Mouse (Mus musculus) spleen, adult 2 months (tissue): ENCODE measurements around the gene Dlgap4. TPM values are rescaled to one million over a fixed set of nuclear protein-coding genes. Genes with fewer than 3 reads are reported as not detected.

ENCODE experiments used
- DNase-seq, 2 experiments: peaks; one replicate each; pipeline versions ENCODE4 v3.0.0 to v3.0.0-alpha.2; 2012 to 2021; ENCODE audit warnings: low spot score in 2 of 2, low read depth in 1 of 2
- H3K27ac ChIP-seq: fragments of 200-500 bp; 2 replicates; pipeline ENCODE4 v1.5.1; 2012; ENCODE audit warnings: low read length, inconsistent platforms; ENCODE audit not compliant: insufficient read depth
- H3K27me3 ChIP-seq: fragments of 200-500 bp; 2 replicates; pipeline ENCODE4 v1.6.1; 2012; ENCODE audit warnings: mild to moderate bottlenecking, moderate library complexity, low read length, inconsistent platforms; ENCODE audit not compliant: control insufficient read depth, insufficient read depth
- H3K36me3 ChIP-seq: fragments of 200-500 bp; 2 replicates; pipeline ENCODE4 v1.6.1; 2012; ENCODE audit warnings: mild to moderate bottlenecking, low read length, inconsistent platforms; ENCODE audit not compliant: control insufficient read depth, insufficient read depth
- H3K4me1 ChIP-seq: fragments of 200-500 bp; 2 replicates; pipeline ENCODE4 v1.6.1; 2011; ENCODE audit warnings: inconsistent platforms; ENCODE audit not compliant: control insufficient read depth, insufficient read depth, insufficient read length
- H3K4me3 ChIP-seq: fragments of 200-500 bp; 2 replicates; pipeline ENCODE4 v1.5.1; 2011; ENCODE audit warnings: mild to moderate bottlenecking, inconsistent platforms; ENCODE audit not compliant: insufficient read depth, insufficient read length; ENCODE audit errors: extremely low read depth
- CTCF ChIP-seq: fragments of 200-500 bp; IDR thresholded peaks from 2 replicates; pipeline ENCODE4 v1.5.1; 2011; ENCODE audit warnings: mild to moderate bottlenecking, inconsistent platforms; ENCODE audit not compliant: insufficient read depth, insufficient read length, insufficient replicate concordance; ENCODE audit errors: extremely low read depth
- POLR2A ChIP-seq: fragments of 200-500 bp; IDR thresholded peaks from 2 replicates; pipeline ENCODE4 v1.6.1; 2011; ENCODE audit warnings: low read depth, low read length, inconsistent platforms
- WGBS: fragments of 180-500 bp; shearing (Covaris S2); methylation state at CpG from one replicate; pipeline ENCODE4 v1.1.7; 2018; 5-methylcytosine and 5-hydroxymethylcytosine counted together
- polyA plus RNA-seq: library from polyadenylated mRNA; depleted of rRNA; stranded (reverse); fragments of >200 nt; gene quantifications from 2 replicates; pipeline ENCODE4 v1.2.3, GENCODE M21; 2012

Gene Dlgap4
- polyA plus RNA-seq, 1 experiment: 61.8 TPM

DNA sequence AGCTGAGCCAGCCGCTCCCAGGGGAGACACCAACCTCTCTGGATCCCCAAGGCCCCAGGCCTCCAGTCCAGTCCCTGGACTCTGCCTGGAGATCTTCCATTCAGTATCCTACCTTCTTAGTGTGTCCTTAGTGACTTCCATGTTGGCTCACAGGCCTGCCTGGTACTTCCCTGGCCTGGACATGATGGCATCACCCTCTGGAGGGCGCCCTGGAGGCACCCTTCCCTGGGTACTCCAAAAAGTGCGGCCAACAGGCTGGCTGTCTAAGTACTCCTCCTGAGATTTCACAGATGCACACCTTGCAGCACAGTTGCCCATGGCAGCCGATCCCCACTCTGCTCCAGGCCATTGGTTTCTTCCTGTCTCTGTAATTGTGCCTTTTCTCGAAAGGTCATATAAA, 42.1 kb downstream of the Dlgap4 start:
- Histone ChIP-seq H3K36me3 (no peaks in the 10 kb centered on the region), H3K4me3 (no peak overlapping the region), H3K27ac (no peak overlapping the region), H3K27me3 (no peaks in the 10 kb centered on the region), H3K4me1 (no peaks in the 10 kb centered on the region)
- DNase-seq: no peak
- 53% methylated on average over 5 of the region's 5 CpGs for WGBS
- TF ChIP-seq POLR2A: no peak

GRCm38 (mm10) chr2:156657522-156657921, 44.0 kb downstream of the Dlgap4 start:
- no peak overlapping the region for H3K27ac ChIP-seq
- H3K4me1 ChIP-seq: no peaks in the 10 kb centered on the region
- TF ChIP-seq POLR2A (no peak), CTCF (no peak)
- WGBS: 83% methylated on average over 8 of the region's 8 CpGs
- H3K4me3 ChIP-seq: no peak overlapping the region
- DNase-seq: no peak
- H3K27me3 ChIP-seq: no peaks in the 10 kb centered on the region
- no peaks in the 10 kb centered on the region for H3K36me3 ChIP-seq

- Histone ChIP-seq H3K4me3 (no peak overlapping the region), H3K27ac (no peak overlapping the region), H3K36me3 (no peaks in the 10 kb centered on the region), H3K27me3 (no peaks in the 10 kb centered on the region), H3K4me1 (no peaks in the 10 kb centered on the region)
- 88% methylated on average over 10 of the region's 10 CpGs for WGBS
- no peak for TF ChIP-seq CTCF
- no peak for TF ChIP-seq POLR2A
- DNase-seq: no peak
Measured at GRCm38 (mm10) chr2:156658221-156658620, 44.7 kb downstream of the Dlgap4 start.

DNA sequence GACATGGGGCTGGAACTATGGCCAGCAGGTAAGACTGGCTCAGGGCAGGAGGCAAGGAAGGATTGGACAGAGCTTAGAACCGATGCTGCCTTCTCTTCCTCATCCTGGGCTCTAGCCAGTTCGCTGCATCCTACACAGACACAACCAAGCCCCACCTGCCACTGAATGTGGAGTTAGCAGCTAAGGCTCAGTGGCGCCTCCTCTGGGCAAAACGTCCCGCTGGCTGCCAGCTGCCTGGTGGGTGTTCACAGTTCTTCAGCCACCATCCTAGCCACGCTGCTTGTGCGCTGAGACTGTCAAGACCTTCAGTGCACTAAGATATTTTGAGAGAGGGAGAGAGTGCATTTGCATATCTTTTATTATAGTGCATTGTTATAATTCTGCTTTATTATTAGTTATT, 45.2 kb downstream of the Dlgap4 start:
- H3K27me3 ChIP-seq: no peaks in the 10 kb centered on the region
- no peak overlapping the region for H3K4me3 ChIP-seq
- TF ChIP-seq CTCF (no peak), POLR2A (no peak)
- no peak for DNase-seq
- H3K4me1 ChIP-seq: no peaks in the 10 kb centered on the region
- WGBS: 68% methylated on average over 7 of the region's 7 CpGs
- H3K27ac ChIP-seq: no peak overlapping the region
- no peaks in the 10 kb centered on the region for H3K36me3 ChIP-seq

GRCm38 (mm10) chr2:156659981-156660380, 46.5 kb downstream of the Dlgap4 start:
- TF ChIP-seq POLR2A (no peak), CTCF (no peak)
- no peak for DNase-seq
- no peaks in the 10 kb centered on the region for H3K36me3 ChIP-seq
- 78% methylated on average over 6 of the region's 6 CpGs for WGBS
- H3K27me3 ChIP-seq: no peaks in the 10 kb centered on the region; the same call in 1 of the 2 replicates
- no peaks in the 10 kb centered on the region for H3K4me1 ChIP-seq
- H3K4me3 ChIP-seq: no peak overlapping the region
- no peak overlapping the region for H3K27ac ChIP-seq

- no peak overlapping the region for H3K4me3 ChIP-seq
- no peak for DNase-seq
- H3K27me3 ChIP-seq: no peaks in the 10 kb centered on the region; the same call in 1 of the 2 replicates
- 81% methylated on average over 10 of the region's 10 CpGs for WGBS
- H3K27ac ChIP-seq: no peak overlapping the region
- no peaks in the 10 kb centered on the region for H3K4me1 ChIP-seq
- no peaks in the 10 kb centered on the region for H3K36me3 ChIP-seq
- no peak for TF ChIP-seq CTCF
- TF ChIP-seq POLR2A: no peak
Measured at GRCm38 (mm10) chr2:156663162-156663561, 49.7 kb downstream of the Dlgap4 start.

DNA sequence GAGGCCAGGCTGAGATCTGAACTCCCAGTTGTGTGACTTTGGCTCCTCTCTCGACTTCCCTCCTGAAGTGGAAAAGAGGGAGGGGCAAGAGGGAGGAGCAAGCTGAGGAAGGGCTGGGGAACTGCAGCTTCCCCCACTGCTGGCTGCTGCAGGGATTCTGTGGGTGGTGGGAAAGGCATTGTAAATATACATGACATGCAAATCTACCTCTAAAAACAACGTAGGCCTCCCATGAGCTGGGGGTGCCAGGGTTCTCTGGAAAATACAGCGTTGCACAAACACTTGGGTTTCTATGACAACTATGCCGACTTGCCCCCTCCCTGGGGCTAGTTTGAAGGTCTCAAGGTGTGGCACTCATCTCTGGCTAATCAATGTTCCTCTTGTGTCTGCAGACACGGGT, 50.9 kb downstream of the Dlgap4 start:
- no peak overlapping the region for H3K4me3 ChIP-seq
- no peak for DNase-seq
- 17% methylated on average over 5 of the region's 5 CpGs for WGBS
- H3K27me3 ChIP-seq: no peaks in the 10 kb centered on the region; the same call in 1 of the 2 replicates
- TF ChIP-seq CTCF (no peak), POLR2A (no peak)
- no peaks in the 10 kb centered on the region for H3K36me3 ChIP-seq
- H3K4me1 ChIP-seq: no peaks in the 10 kb centered on the region
- H3K27ac ChIP-seq: no peak overlapping the region
